Mouse (Mus musculus) olfactory bulb, adult 2 months (tissue): ENCODE data around the gene Fzd2. TPM values are rescaled to one million over a fixed set of nuclear protein-coding genes. Genes with fewer than 3 reads are reported as not detected.
"Not testable (repeated sequence)": the region's sequence is repeated elsewhere in the genome, so short reads cannot be mapped to it uniquely, and the experiment has no call there.

Experiments
- H3K27ac ChIP-seq: fragments of 200-500 bp; 2 replicates; pipeline ENCODE4 v1.5.1; 2012; ENCODE audit warnings: low read depth, low read length; ENCODE audit not compliant: insufficient read depth
- H3K4me1 ChIP-seq: fragments of 200-500 bp; 2 replicates; pipeline ENCODE4 v1.6.1; 2012; ENCODE audit warnings: low read length; ENCODE audit not compliant: control insufficient read depth, insufficient read depth
- H3K4me3 ChIP-seq: fragments of 200-500 bp; 2 replicates; pipeline ENCODE4 v1.5.1; 2012; ENCODE audit warnings: mild to moderate bottlenecking, low read depth, low read length, moderate library complexity; ENCODE audit not compliant: insufficient read depth
- CTCF ChIP-seq: fragments of 200-500 bp; IDR thresholded peaks from 2 replicates; pipeline ENCODE4 v1.5.1; 2012; ENCODE audit warnings: low read depth, mild to moderate bottlenecking, low read length, moderate library complexity; ENCODE audit not compliant: insufficient read depth
- POLR2A ChIP-seq: fragments of 200-500 bp; IDR thresholded peaks from 2 replicates; pipeline ENCODE4 v1.6.1; 2012; ENCODE audit warnings: mild to moderate bottlenecking, low read depth, low read length, moderate library complexity; ENCODE audit not compliant: insufficient read depth
- WGBS: fragments of 180-500 bp; shearing (Covaris S2); methylation state at CpG from one replicate; pipeline ENCODE4 v1.1.7; 2018; 5-methylcytosine and 5-hydroxymethylcytosine counted together
- polyA plus RNA-seq: library from polyadenylated mRNA; stranded (reverse); fragments of >200 nt; gene quantifications from 2 replicates; pipeline ENCODE4 v1.2.4, GENCODE M21; 2012; ENCODE audit warnings: low replicate concordance; ENCODE audit not compliant: missing spikeins, insufficient read depth, insufficient read length

Gene Fzd2
- polyA plus RNA-seq: not detected in 2 replicates

- no peak for TF ChIP-seq CTCF
- no peak for TF ChIP-seq POLR2A
- Histone ChIP-seq H3K4me1 (peaks cover 21% of the 10 kb centered on the region; the same call in 1 of the 2 replicates), H3K4me3 (peak within 1 kb of the TSS; percentile 70), H3K27ac (no peak within 1 kb of the TSS)
- WGBS: under 1% methylated on average over 31 of the region's 31 CpGs
These were observed at the start of gene Fzd2 for GRCm38 (mm10) chr11:102604010-102604584. Gene Fzd2, plus strand, starts transcription at chr11:102604396.

GRCm38 (mm10) chr11:102555400-102556030 is 48.7 kb upstream of the Fzd2 start:
- Histone ChIP-seq H3K4me1 (peaks cover 4% of the 10 kb centered on the region; the same call in 1 of the 2 replicates), H3K27ac (peak overlapping the region; percentile 75), H3K4me3 (peak overlapping the region; percentile 76)
- under 1% methylated on average over 38 of the region's 39 CpGs for WGBS
- TF ChIP-seq CTCF (no peak), POLR2A (no peak)

GRCm38 (mm10) chr11:102556031-102556715 is 48.0 kb upstream of the Fzd2 start, which contains the start of gene Gpatch8:
Gene Gpatch8, minus strand, starts transcription at chr11:102556392.
- H3K4me1 ChIP-seq: peaks cover 4% of the 10 kb centered on the region; the same call in 1 of the 2 replicates
- TF ChIP-seq POLR2A: peak; percentile 77
- no peak for TF ChIP-seq CTCF
- peak within 1 kb of the TSS; percentile 76 for H3K4me3 ChIP-seq
- peak within 1 kb of the TSS; percentile 75 for H3K27ac ChIP-seq
- WGBS: under 1% methylated on average over 55 of the region's 55 CpGs

GRCm38 (mm10) chr11:102556716-102557074 is 47.5 kb upstream of the Fzd2 start:
- WGBS: 17% methylated on average over 3 of the region's 3 CpGs
- Histone ChIP-seq H3K4me3 (no peak overlapping the region), H3K4me1 (peaks cover 4% of the 10 kb centered on the region; the same call in 1 of the 2 replicates), H3K27ac (no peak overlapping the region)
- TF ChIP-seq CTCF: no peak
- TF ChIP-seq POLR2A: no peak

GRCm38 (mm10) chr11:102557386-102557785 is 46.8 kb upstream of the Fzd2 start:
- no peak for TF ChIP-seq POLR2A
- TF ChIP-seq CTCF: no peak
- peaks cover 4% of the 10 kb centered on the region; the same call in 1 of the 2 replicates for H3K4me1 ChIP-seq
- WGBS: 100% methylated on average over 1 of the region's 1 CpGs

GRCm38 (mm10) chr11:102558704-102559103 is 45.5 kb upstream of the Fzd2 start:
- 88% methylated on average over 5 of the region's 5 CpGs for WGBS
- H3K4me3 ChIP-seq: no peak overlapping the region
- no peak for TF ChIP-seq POLR2A
- TF ChIP-seq CTCF: no peak

More at GRCm38 (mm10) chr11:102557386-102557785, 46.8 kb upstream of the Fzd2 start:
- Histone ChIP-seq H3K4me3 (no peak overlapping the region), H3K27ac (no peak overlapping the region)

GRCm38 (mm10) chr11:102564952-102565671 is 39.1 kb upstream of the Fzd2 start:
- H3K4me3 ChIP-seq, H3K27ac ChIP-seq, H3K4me1 ChIP-seq: not testable (repeated sequence)
- WGBS: 86% methylated on average over 14 of the region's 14 CpGs

More at GRCm38 (mm10) chr11:102558704-102559103, 45.5 kb upstream of the Fzd2 start:
- Histone ChIP-seq H3K27ac (no peak overlapping the region), H3K4me1 (peaks cover 4% of the 10 kb centered on the region; the same call in 1 of the 2 replicates)

GRCm38 (mm10) chr11:102565741-102566140 is 38.5 kb upstream of the Fzd2 start:
- no peak overlapping the region for H3K4me3 ChIP-seq
- H3K4me1 ChIP-seq: no peaks in the 10 kb centered on the region
- H3K27ac ChIP-seq: no peak overlapping the region
- TF ChIP-seq CTCF (no peak), POLR2A (no peak)
